Mouse (Mus musculus) ES-E14 (cell line): Measurements from ENCODE around the gene P3h3. TPM values are rescaled to one million over a fixed set of nuclear protein-coding genes. Genes with fewer than 3 reads are reported as not detected.

Source experiments
- total RNA-seq: library from RNA; depleted of rRNA; stranded (reverse); fragments of 300-350 nt; gene quantifications from 2 replicates; pipeline ENCODE4 v1.2.3, GENCODE M21; 2012; rRNA removed

P3h3 gene
- total RNA-seq, 1 experiment: 10.1 TPM

Other genes starting within 250 kb of the P3h3 start
- gene C1s2, start 221.7 kb downstream of the P3h3 start, total RNA-seq: 0.27 and 0.63 TPM in 2 replicates
- 65.5 and 107 TPM in 2 replicates for gene Lpcat3, start 194.7 kb downstream of the P3h3 start, total RNA-seq
- 292 and 344 TPM in 2 replicates for gene Emg1, start 145.6 kb downstream of the P3h3 start, total RNA-seq
- gene Phb2, start 145.4 kb downstream of the P3h3 start, total RNA-seq: 530 and 581 TPM in 2 replicates
- 15.1 and 16.5 TPM in 2 replicates for gene Ptpn6, start 119.0 kb downstream of the P3h3 start, total RNA-seq
- 108 and 128 TPM in 2 replicates for gene Grcc10, start 116.4 kb downstream of the P3h3 start, total RNA-seq
- 0.13 TPM in 1 of 2 replicates, not detected in the other for gene Gm45234, start 101.7 kb downstream of the P3h3 start, total RNA-seq
- 4.7 and 8.9 TPM in 2 replicates for gene Atn1, start 101.2 kb downstream of the P3h3 start, total RNA-seq
- 10.1 and 17.9 TPM in 2 replicates for gene Eno2, start 88.1 kb downstream of the P3h3 start, total RNA-seq
- gene Lrrc23, start 78.0 kb downstream of the P3h3 start, total RNA-seq: 0.37 TPM in 1 of 2 replicates, not detected in the other
- gene Spsb2, start 49.1 kb downstream of the P3h3 start, total RNA-seq: 6.3 and 10.1 TPM in 2 replicates
- 306 and 404 TPM in 2 replicates for gene Tpi1, start 43.5 kb downstream of the P3h3 start, total RNA-seq
- gene Usp5, start 28.3 kb downstream of the P3h3 start, total RNA-seq: 149 and 150 TPM in 2 replicates
- 128 and 137 TPM in 2 replicates for gene Cdca3, start 28.2 kb downstream of the P3h3 start, total RNA-seq
- 0.32 TPM in 1 of 2 replicates, not detected in the other for gene Gnb3, start 17.5 kb downstream of the P3h3 start, total RNA-seq
- gene Gpr162, start 6.2 kb upstream of the P3h3 start, total RNA-seq: 1.7 and 3.1 TPM in 2 replicates
- gene Cd4, start 30.5 kb upstream of the P3h3 start, total RNA-seq: 0.37 and 0.49 TPM in 2 replicates
- 1.0 and 1.2 TPM in 2 replicates for gene Lag3, start 54.0 kb upstream of the P3h3 start, total RNA-seq
- gene Ptms, start 62.4 kb upstream of the P3h3 start, total RNA-seq: 66.7 and 67.4 TPM in 2 replicates
- gene Mlf2, start 73.6 kb upstream of the P3h3 start, total RNA-seq: 179 and 196 TPM in 2 replicates
- gene Cops7a, start 107.8 kb upstream of the P3h3 start, total RNA-seq: 138 and 141 TPM in 2 replicates
- gene Pianp, start 138.9 kb upstream of the P3h3 start, total RNA-seq: 2.9 and 6.1 TPM in 2 replicates
- 25.1 and 25.6 TPM in 2 replicates for gene Zfp384, start 151.4 kb upstream of the P3h3 start, total RNA-seq
- 32.4 and 50.2 TPM in 2 replicates for gene Ing4, start 182.0 kb upstream of the P3h3 start, total RNA-seq
- gene Acrbp, start 191.9 kb upstream of the P3h3 start, total RNA-seq: 9.6 and 31.2 TPM in 2 replicates
- 5.0 and 9.3 TPM in 2 replicates for gene Lpar5, start 210.2 kb upstream of the P3h3 start, total RNA-seq
- 344 and 351 TPM in 2 replicates for gene Chd4, start 238.2 kb upstream of the P3h3 start, total RNA-seq